Mouse (Mus musculus) G1E (cell line): ENCODE measurements at regions not wholly inside any gene's neighbourhood (a gene's known extent, or its start where the extent isn't known, plus 50 kb on each side); places are given as distances from the start of the nearest gene placed in this dataset.

Experiments used
- ATAC-seq: 2 replicates; pipeline ENCODE4 v1.8.0; 2016; ENCODE audit warnings: mild to moderate bottlenecking; ENCODE audit not compliant: insufficient number of reproducible peaks, poor library complexity, low FRiP score, severe bottlenecking; ENCODE audit errors: extremely low read depth
- DNase-seq: peaks from one replicate; pipeline ENCODE4 v3.0.0; 2012; ENCODE audit warnings: low spot score
- H3K27me3 ChIP-seq: 2 replicates; pipeline ENCODE4 v1.6.1; 2012; ENCODE audit warnings: mild to moderate bottlenecking, low read length, inconsistent platforms; ENCODE audit not compliant: insufficient read depth
- H3K36me3 ChIP-seq: replicated peaks from 2 replicates; pipeline ENCODE3; 2012; ENCODE audit warnings: mild to moderate bottlenecking, inconsistent platforms
- H3K4me1 ChIP-seq: 2 replicates; pipeline ENCODE4 v1.6.1; 2012; ENCODE audit warnings: low read depth, low read length, inconsistent platforms, mixed read lengths; ENCODE audit not compliant: insufficient read depth
- H3K4me3 ChIP-seq: 2 replicates; pipeline ENCODE4 v1.5.1; 2012; ENCODE audit warnings: low read depth, mild to moderate bottlenecking, inconsistent platforms, low read length, moderate library complexity, mixed read lengths
- H3K9me3 ChIP-seq: replicated peaks from 2 replicates; pipeline ENCODE4 v1.6.1; 2012; ENCODE audit warnings: inconsistent platforms
- CTCF ChIP-seq: IDR thresholded peaks from 2 replicates; pipeline ENCODE4 v1.5.1; 2012; ENCODE audit warnings: low read depth, low read length, inconsistent platforms, mixed read lengths
- GATA1 ChIP-seq: IDR thresholded peaks from 2 replicates; pipeline ENCODE4 v1.6.1; 2012; ENCODE audit warnings: borderline replicate concordance, low read length, inconsistent platforms, mixed read lengths
- GATA2 ChIP-seq: IDR thresholded peaks from 2 replicates; pipeline ENCODE4 v1.6.1; 2012; ENCODE audit warnings: low read depth, low read length, inconsistent platforms, borderline replicate concordance
- POLR2AphosphoS5 ChIP-seq: IDR thresholded peaks from 2 replicates; pipeline ENCODE4 v1.6.1; 2012; ENCODE audit warnings: low read depth, low read length, inconsistent platforms; ENCODE audit not compliant: insufficient replicate concordance
- TAL1 ChIP-seq: conservative IDR thresholded peaks from 2 replicates; pipeline ENCODE4 v1.6.1; 2012; ENCODE audit warnings: low read depth, low read length, inconsistent platforms, mixed read lengths

- ATAC-seq: no peak
- Histone ChIP-seq H3K27me3 (peaks cover 3% of the 10 kb centered on the region; the same call in 1 of the 2 replicates), H3K9me3 (no peaks in the 10 kb centered on the region), H3K4me3 (no peak overlapping the region), H3K36me3 (no peaks in the 10 kb centered on the region), H3K4me1 (no peaks in the 10 kb centered on the region)
- TF ChIP-seq GATA2 (no peak), POLR2AphosphoS5 (no peak), TAL1 (no peak), CTCF (no peak), GATA1 (no peak)
- no peak for DNase-seq
Observed at GRCm38 (mm10) chr9:23535872-23536271, 313.0 kb downstream of the Bmper start.

GRCm38 (mm10) chr9:23538051-23538450, 315.2 kb downstream of the Bmper start:
- H3K4me3 ChIP-seq: no peak overlapping the region
- DNase-seq (no peak), ATAC-seq (no peak)
- no peak for TF ChIP-seq TAL1
- no peak for TF ChIP-seq POLR2AphosphoS5
- TF ChIP-seq GATA1: no peak
- TF ChIP-seq GATA2: no peak
- no peak for TF ChIP-seq CTCF
- peaks cover 3% of the 10 kb centered on the region; the same call in 1 of the 2 replicates for H3K27me3 ChIP-seq
- H3K4me1 ChIP-seq: no peaks in the 10 kb centered on the region
- no peaks in the 10 kb centered on the region for H3K36me3 ChIP-seq
- H3K9me3 ChIP-seq: no peaks in the 10 kb centered on the region

DNA sequence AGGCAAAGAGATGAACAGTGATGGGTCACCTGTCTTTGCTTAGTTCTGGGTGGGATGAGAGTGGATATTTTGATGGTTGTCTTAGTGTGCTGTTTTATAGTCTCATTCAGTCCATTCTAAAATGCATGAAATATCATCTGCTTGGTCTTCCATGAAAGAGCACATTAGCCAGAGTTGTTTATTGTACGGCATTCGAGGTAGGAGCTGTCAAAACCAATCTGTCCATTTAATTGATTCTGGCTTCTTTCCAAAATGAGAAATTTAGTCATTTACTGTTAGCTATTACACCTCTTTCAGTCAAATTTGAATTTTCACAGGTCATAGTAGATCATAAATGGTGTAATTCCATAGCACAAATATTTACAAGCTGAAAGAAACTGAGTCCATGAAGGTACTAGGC, 328.8 kb downstream of the Bmper start:
- H3K4me1 ChIP-seq: no peaks in the 10 kb centered on the region
- peaks cover 5% of the 10 kb centered on the region for H3K9me3 ChIP-seq
- no peaks in the 10 kb centered on the region for H3K27me3 ChIP-seq
- ATAC-seq: no peak
- H3K36me3 ChIP-seq: no peaks in the 10 kb centered on the region
- TF ChIP-seq GATA2 (no peak), CTCF (no peak), GATA1 (no peak), TAL1 (no peak), POLR2AphosphoS5 (no peak)
- H3K4me3 ChIP-seq: no peak overlapping the region
- no peak for DNase-seq

DNA sequence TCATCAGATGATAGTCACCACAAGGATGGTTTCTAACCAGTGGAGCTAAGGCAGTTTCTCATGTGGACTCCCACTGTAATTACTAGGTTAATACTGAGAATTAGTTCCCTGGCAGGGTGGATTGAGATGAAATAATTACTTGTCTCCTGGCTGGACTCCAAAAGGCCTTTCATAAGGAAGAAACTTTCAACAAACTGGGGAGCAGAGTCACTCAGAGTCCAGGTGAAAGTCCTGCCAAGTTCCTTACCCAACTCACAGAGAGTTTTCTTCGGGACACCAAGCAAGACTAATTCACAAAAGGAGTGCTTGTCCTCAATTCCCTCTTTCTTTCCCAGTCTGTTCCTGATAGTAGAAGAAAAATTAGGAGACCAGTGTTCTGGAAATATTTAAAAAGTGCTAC, 330.9 kb downstream of the Bmper start:
- H3K4me3 ChIP-seq: no peak overlapping the region
- H3K9me3 ChIP-seq: no peaks in the 10 kb centered on the region
- no peak for DNase-seq
- TF ChIP-seq CTCF (no peak), GATA1 (no peak), POLR2AphosphoS5 (no peak), TAL1 (no peak), GATA2 (no peak)
- no peak for ATAC-seq
- no peaks in the 10 kb centered on the region for H3K27me3 ChIP-seq
- H3K4me1 ChIP-seq: no peaks in the 10 kb centered on the region
- no peaks in the 10 kb centered on the region for H3K36me3 ChIP-seq

- TF ChIP-seq GATA1 (no peak), CTCF (no peak), POLR2AphosphoS5 (no peak), TAL1 (no peak), GATA2 (no peak)
- Histone ChIP-seq H3K36me3 (no peaks in the 10 kb centered on the region), H3K27me3 (no peaks in the 10 kb centered on the region), H3K4me1 (no peaks in the 10 kb centered on the region), H3K9me3 (no peaks in the 10 kb centered on the region), H3K4me3 (no peak overlapping the region)
- ATAC-seq: no peak
- no peak for DNase-seq
Observed at GRCm38 (mm10) chr9:23557601-23558000, 334.7 kb downstream of the Bmper start.

GRCm38 (mm10) chr9:23561924-23562323, 339.0 kb downstream of the Bmper start:
- Histone ChIP-seq H3K27me3 (no peaks in the 10 kb centered on the region), H3K4me1 (no peaks in the 10 kb centered on the region), H3K4me3 (no peak overlapping the region), H3K9me3 (no peaks in the 10 kb centered on the region), H3K36me3 (no peaks in the 10 kb centered on the region)
- no peak for ATAC-seq
- TF ChIP-seq GATA2: no peak
- no peak for TF ChIP-seq CTCF
- TF ChIP-seq GATA1: no peak
- TF ChIP-seq POLR2AphosphoS5: no peak
- TF ChIP-seq TAL1: no peak
- no peak for DNase-seq

GRCm38 (mm10) chr9:23567081-23567480, 344.2 kb downstream of the Bmper start:
- DNase-seq (no peak), ATAC-seq (no peak)
- Histone ChIP-seq H3K27me3 (0 out of 2 replicates have a peak, but pooled peaks cover 4% of the 10 kb centered on the region), H3K4me3 (no peak overlapping the region), H3K4me1 (no peaks in the 10 kb centered on the region), H3K36me3 (no peaks in the 10 kb centered on the region), H3K9me3 (no peaks in the 10 kb centered on the region)
- TF ChIP-seq GATA1 (no peak), TAL1 (no peak), POLR2AphosphoS5 (no peak), CTCF (no peak), GATA2 (no peak)
